In genomic region chr19:55806434-55807193, GRCm38 (mm10) we compare ENCODE assay signal across 8 mouse cellular contexts.
A peak's percentile ranks its signal among the peaks of the same experiment; 100 is the strongest.
DNase-seq lines count a peak whose midpoint lies in the region; ATAC-seq and TF ChIP-seq lines count a peak whose summit lies in the region.

No protein-coding gene starts in this region.

- DNase-seq in hindbrain, embryonic 10.5 days (ENCODE audit: low spot score): peak; percentile 17
- no peak for DNase-seq in hindbrain, embryonic 14.5 days (ENCODE audit: low spot score)
- DNase-seq in embryonic facial prominence, embryonic 14.5 days (ENCODE audit: low spot score): peak; percentile 54
- DNase-seq in midbrain, postnatal 0 days (ENCODE audit: low spot score): no peak
- DNase-seq in B cell, adult 2 months: no peak
- DNase-seq in layer of hippocampus, postnatal 10 days (ENCODE audit: low spot score in 2 of 2): no peak
- no peak for DNase-seq in right cerebral cortex, adult 2 months (ENCODE audit: low spot score in 2 of 2)

- no peak for TF ChIP-seq CTCF in midbrain, postnatal 0 days (IDR thresholded peaks at IDR 0.05)

- ATAC-seq in hindbrain, embryonic 14.5 days (ENCODE audit: low FRiP score): no peak
- ATAC-seq in embryonic facial prominence, embryonic 14.5 days (ENCODE audit: low read depth): peak; percentile 38
- 0 out of 2 replicates have a peak, but pooled peaks have one; percentile 25 for ATAC-seq in kidney, embryonic 14.5 days (ENCODE audit: low FRiP score, low TSS enrichment)
- ATAC-seq in midbrain, postnatal 0 days (ENCODE audit: low FRiP score): peak; percentile 38; the same call in 1 of the 2 replicates

- peaks cover 5% of the 10 kb centered on the region; the same call in 1 of the 2 replicates for H3K27me3 ChIP-seq in hindbrain, embryonic 10.5 days (ENCODE audit: insufficient read depth, poor library complexity, severe bottlenecking)
- H3K27me3 ChIP-seq in hindbrain, embryonic 14.5 days (ENCODE audit: control insufficient read depth, insufficient read depth, low read length): no peaks in the 10 kb centered on the region
- no peaks in the 10 kb centered on the region for H3K27me3 ChIP-seq in embryonic facial prominence, embryonic 14.5 days (replicated peaks; ENCODE audit: control insufficient read depth, insufficient read depth, low read length)
- H3K27me3 ChIP-seq in kidney, embryonic 14.5 days (ENCODE audit: control insufficient read depth, insufficient read depth, low read length): no peaks in the 10 kb centered on the region
- no peaks in the 10 kb centered on the region for H3K27me3 ChIP-seq in midbrain, postnatal 0 days (ENCODE audit: insufficient read depth, low read length)

- no peak overlapping the region for H3K9ac ChIP-seq in hindbrain, embryonic 14.5 days
- H3K9ac ChIP-seq in embryonic facial prominence, embryonic 14.5 days (ENCODE audit: low read depth, low read length): 0 out of 2 replicates have a peak overlapping the region, but pooled peaks have one; percentile 9
- 0 out of 2 replicates have a peak overlapping the region, but pooled peaks have one; percentile 5 for H3K9ac ChIP-seq in kidney, embryonic 14.5 days (ENCODE audit: low read depth, low read length)
- H3K9ac ChIP-seq in midbrain, postnatal 0 days (replicated peaks; ENCODE audit: low read length, poor library complexity, severe bottlenecking): no peak overlapping the region

- peak overlapping the region; percentile 23; the same call in 1 of the 2 replicates for H3K4me3 ChIP-seq in hindbrain, embryonic 10.5 days
- no peak overlapping the region for H3K4me3 ChIP-seq in hindbrain, embryonic 14.5 days (replicated peaks; ENCODE audit: low read length)
- no peak overlapping the region for H3K4me3 ChIP-seq in embryonic facial prominence, embryonic 14.5 days (ENCODE audit: low read depth, low read length)
- no peak overlapping the region for H3K4me3 ChIP-seq in kidney, embryonic 14.5 days (ENCODE audit: low read length)
- H3K4me3 ChIP-seq in midbrain, postnatal 0 days (ENCODE audit: low read depth, low read length): no peak overlapping the region

- H3K9me3 ChIP-seq in hindbrain, embryonic 10.5 days: no peaks in the 10 kb centered on the region
- H3K9me3 ChIP-seq in hindbrain, embryonic 14.5 days (ENCODE audit: control insufficient read depth, low read length): no peaks in the 10 kb centered on the region
- H3K9me3 ChIP-seq in embryonic facial prominence, embryonic 14.5 days (ENCODE audit: control insufficient read depth, low read length): no peaks in the 10 kb centered on the region
- H3K9me3 ChIP-seq in kidney, embryonic 14.5 days (ENCODE audit: control insufficient read depth, low read length): no peaks in the 10 kb centered on the region
- H3K9me3 ChIP-seq in midbrain, postnatal 0 days (ENCODE audit: low read length): no peaks in the 10 kb centered on the region

- 59% methylated on average over 12 of the region's 12 CpGs for whole genome bisulfite sequencing in hindbrain, embryonic 10.5 days
- WGBS in hindbrain, embryonic 14.5 days: 61% methylated on average over 12 of the region's 12 CpGs
- 42% methylated on average over 12 of the region's 12 CpGs for WGBS in embryonic facial prominence, embryonic 14.5 days
- WGBS in kidney, embryonic 14.5 days: 35% methylated on average over 12 of the region's 12 CpGs
- WGBS in midbrain, postnatal 0 days: 51% methylated on average over 12 of the region's 12 CpGs

- H3K27ac ChIP-seq in hindbrain, embryonic 10.5 days: peak overlapping the region; percentile 76
- no peak overlapping the region for H3K27ac ChIP-seq in hindbrain, embryonic 14.5 days
- peak overlapping the region; percentile 61 for H3K27ac ChIP-seq in embryonic facial prominence, embryonic 14.5 days (replicated peaks; ENCODE audit: low read depth, low read length)
- H3K27ac ChIP-seq in kidney, embryonic 14.5 days (ENCODE audit: low read depth, low read length): peak overlapping the region; percentile 34
- no peak overlapping the region for H3K27ac ChIP-seq in midbrain, postnatal 0 days (ENCODE audit: low read depth, low read length)

- H3K36me3 ChIP-seq in hindbrain, embryonic 10.5 days: peaks cover 5% of the 10 kb centered on the region; the same call in 1 of the 2 replicates
- no peaks in the 10 kb centered on the region for H3K36me3 ChIP-seq in hindbrain, embryonic 14.5 days (replicated peaks; ENCODE audit: control insufficient read depth, insufficient read depth)
- H3K36me3 ChIP-seq in embryonic facial prominence, embryonic 14.5 days (ENCODE audit: control insufficient read depth, insufficient read depth, low read length): peaks cover 8% of the 10 kb centered on the region; the same call in 1 of the 2 replicates
- H3K36me3 ChIP-seq in kidney, embryonic 14.5 days (ENCODE audit: control insufficient read depth, insufficient read depth, low read length): no peaks in the 10 kb centered on the region
- no peaks in the 10 kb centered on the region for H3K36me3 ChIP-seq in midbrain, postnatal 0 days (ENCODE audit: insufficient read depth, low read length)

- no peak overlapping the region for H3K4me2 ChIP-seq in hindbrain, embryonic 14.5 days (replicated peaks)
- H3K4me2 ChIP-seq in embryonic facial prominence, embryonic 14.5 days (ENCODE audit: low read depth, low read length): peak overlapping the region; percentile 27; the same call in 1 of the 2 replicates
- H3K4me2 ChIP-seq in kidney, embryonic 14.5 days (replicated peaks; ENCODE audit: low read depth, low read length): 0 out of 2 replicates have a peak overlapping the region, but pooled peaks have one; percentile 1
- H3K4me2 ChIP-seq in midbrain, postnatal 0 days (ENCODE audit: low read depth, low read length, poor library complexity, severe bottlenecking): no peak overlapping the region

- H3K4me1 ChIP-seq in hindbrain, embryonic 10.5 days (replicated peaks): peaks cover 37% of the 10 kb centered on the region
- H3K4me1 ChIP-seq in hindbrain, embryonic 14.5 days (replicated peaks; ENCODE audit: control insufficient read depth, insufficient read depth, low read length): no peaks in the 10 kb centered on the region; the same call in 1 of the 2 replicates
- H3K4me1 ChIP-seq in embryonic facial prominence, embryonic 14.5 days (ENCODE audit: control insufficient read depth, insufficient read depth, low read length): peaks cover 19% of the 10 kb centered on the region
- peaks cover 24% of the 10 kb centered on the region for H3K4me1 ChIP-seq in kidney, embryonic 14.5 days (ENCODE audit: control insufficient read depth, insufficient read depth, low read length)
- peaks cover 7% of the 10 kb centered on the region; the same call in 1 of the 2 replicates for H3K4me1 ChIP-seq in midbrain, postnatal 0 days (ENCODE audit: insufficient read depth, low read length)

Comparison
In these comparisons a context has a peak if more than half of its experiments do, and no peak if none do; other contexts are left out.
1. DNase-seq: peak in hindbrain, embryonic 10.5 days (single experiment) and embryonic facial prominence, embryonic 14.5 days (single experiment); none in hindbrain, embryonic 14.5 days (single experiment), midbrain, postnatal 0 days (single experiment), B cell, adult 2 months (0 of 2), layer of hippocampus, postnatal 10 days (0 of 2) and right cerebral cortex, adult 2 months (0 of 2).
2. H3K27ac ChIP-seq: peak in hindbrain, embryonic 10.5 days (single experiment), embryonic facial prominence, embryonic 14.5 days (single experiment) and kidney, embryonic 14.5 days (single experiment); none in hindbrain, embryonic 14.5 days (single experiment) and midbrain, postnatal 0 days (single experiment).
3. H3K4me2 ChIP-seq: peak in embryonic facial prominence, embryonic 14.5 days (single experiment) and kidney, embryonic 14.5 days (single experiment); none in hindbrain, embryonic 14.5 days (single experiment) and midbrain, postnatal 0 days (single experiment).
4. H3K9ac ChIP-seq: peak in embryonic facial prominence, embryonic 14.5 days (single experiment) and kidney, embryonic 14.5 days (single experiment); none in hindbrain, embryonic 14.5 days (single experiment) and midbrain, postnatal 0 days (single experiment).